Mouse (Mus musculus): ENCODE measurements around the gene Tmem191c. TPM values are rescaled to one million over a fixed set of nuclear protein-coding genes. Genes with fewer than 3 reads are reported as not detected.

Tmem191c gene
- total RNA-seq, 2 experiments from 2014 or later, result 1.9 to 3.0 TPM

- no peak for DNase-seq
Measured at GRCm38 (mm10) chr16:17331116-17331515, 55.2 kb downstream of the Tmem191c start, which contains the start of gene Serpind1. Gene Serpind1 (plus strand): TSS chr16:17331371.

GRCm38 (mm10) chr16:17331855-17332254 is 56.0 kb downstream of the Tmem191c start:
- no peak for DNase-seq

Other genes starting within 250 kb of the Tmem191c start
- gene Ypel1, start 206.4 kb upstream of the Tmem191c start, total RNA-seq (2021), result 1 to 10 TPM; 1.6 to 3.1 TPM
- 10 to 100 TPM; 31.4 to 39.7 TPM for gene Ppil2, start 164.8 kb upstream of the Tmem191c start, total RNA-seq (2021)
- 1 to 10 TPM in 1 of 2 experiments, not detected in 1; 1.3 TPM for gene 2610318N02Rik, start 150.9 kb upstream of the Tmem191c start, total RNA-seq (2021)
- 1 to 10 TPM; 4.4 to 5.3 TPM for gene Sdf2l1, start 143.7 kb upstream of the Tmem191c start, total RNA-seq (2021)
- 1 to 10 TPM in 1 of 2 experiments, under 1 TPM in 1; 0.61 to 1.2 TPM for gene Ydjc, start 131.5 kb upstream of the Tmem191c start, total RNA-seq (2021)
- gene Ccdc116, start 128.8 kb upstream of the Tmem191c start, total RNA-seq (2021), result under 1 TPM; 0.29 to 0.54 TPM
- 100 to 1,000 TPM; 163 to 166 TPM for gene Ube2l3, start 73.4 kb upstream of the Tmem191c start, total RNA-seq (2021)
- under 1 TPM; 0.11 to 0.19 TPM for gene Rimbp3, start 67.5 kb upstream of the Tmem191c start, total RNA-seq (2021)
- 1 to 10 TPM; 1.7 to 2.1 TPM for gene Hic2, start 42.5 kb upstream of the Tmem191c start, total RNA-seq (2021)
- 1 to 10 TPM; 1.0 to 1.2 TPM for gene Serpind1, start 55.3 kb downstream of the Tmem191c start, total RNA-seq (2021)
- 10 to 100 TPM; 12.0 to 14.3 TPM for gene Snap29, start 129.9 kb downstream of the Tmem191c start, total RNA-seq (2021)
- gene Pi4ka, start 130.2 kb downstream of the Tmem191c start, total RNA-seq (2021), result 10 to 100 TPM; 19.5 to 23.9 TPM
- gene Crkl, start 175.9 kb downstream of the Tmem191c start, total RNA-seq (2021), result 10 to 100 TPM; 24.4 to 26.7 TPM
- gene Aifm3, start 213.5 kb downstream of the Tmem191c start, total RNA-seq (2021), result under 1 TPM; 0.27 to 0.28 TPM
- 10 to 100 TPM; 27.1 to 39.5 TPM for gene Lztr1, start 232.6 kb downstream of the Tmem191c start, total RNA-seq (2021)